Mouse (Mus musculus): ENCODE measurements around the gene Fbxl13. TPM values are rescaled to one million over a fixed set of nuclear protein-coding genes. Genes with fewer than 3 reads are reported as not detected.

Fbxl13 gene
- polyA plus RNA-seq, 1 experiment from 2014 or later: 0.41 TPM

Other genes starting within 250 kb of the Fbxl13 start
- 0.68 and 1.3 TPM in 2 replicates for gene Ccdc146, start 221.0 kb downstream of the Fbxl13 start, polyA plus RNA-seq (2016; fragmentation: Nextera tagmentation; extraction: Ambion mirVana)
- 4.6 TPM in 2 replicates for gene Fam185a, start 220.7 kb downstream of the Fbxl13 start, polyA plus RNA-seq (2016; fragmentation: Nextera tagmentation; extraction: Ambion mirVana)
- 6.1 and 12.8 TPM in 2 replicates for gene Lrrc17, start 102.1 kb downstream of the Fbxl13 start, polyA plus RNA-seq (2016; fragmentation: Nextera tagmentation; extraction: Ambion mirVana)
- 62.9 and 66.8 TPM in 2 replicates for gene Armc10, start 179 bp upstream of the Fbxl13 start, polyA plus RNA-seq (2016; fragmentation: Nextera tagmentation; extraction: Ambion mirVana)
- 5.6 and 6.1 TPM in 2 replicates for gene Napepld, start 55.8 kb upstream of the Fbxl13 start, polyA plus RNA-seq (2016; fragmentation: Nextera tagmentation; extraction: Ambion mirVana)
- 75.4 and 78.2 TPM in 2 replicates for gene Pmpcb, start 91.5 kb upstream of the Fbxl13 start, polyA plus RNA-seq (2016; fragmentation: Nextera tagmentation; extraction: Ambion mirVana)
- 67.1 and 94.3 TPM in 2 replicates for gene Dnajc2, start 139.6 kb upstream of the Fbxl13 start, polyA plus RNA-seq (2016; fragmentation: Nextera tagmentation; extraction: Ambion mirVana)
- gene Psmc2, start 139.6 kb upstream of the Fbxl13 start, polyA plus RNA-seq (2016; fragmentation: Nextera tagmentation; extraction: Ambion mirVana): 231 and 236 TPM in 2 replicates
- 0.09 TPM in 1 of 2 replicates, not detected in the other for gene Slc26a5, start 220.0 kb upstream of the Fbxl13 start, polyA plus RNA-seq (2016; fragmentation: Nextera tagmentation; extraction: Ambion mirVana)

Data from hindbrain, embryonic 10.5 days (tissue).